Mouse (Mus musculus): Measurements from ENCODE around the gene Abtb2. TPM values are rescaled to one million over a fixed set of nuclear protein-coding genes. Genes with fewer than 3 reads are reported as not detected.
A peak's percentile ranks its signal among the peaks of the same experiment; 100 is the strongest.

The Abtb2 gene
- polyA plus RNA-seq, 1 experiment = 16.0 TPM

- no peak for TF ChIP-seq POLR2A (IDR thresholded peaks at IDR 0.05; ENCODE audit: borderline replicate concordance, insufficient read depth, low read length)
- no peak for TF ChIP-seq CTCF (IDR thresholded peaks at IDR 0.05; ENCODE audit: borderline replicate concordance, insufficient read depth, low read depth, low read length)
- Histone ChIP-seq H3K27me3 (ENCODE audit: control insufficient read depth, insufficient read depth, low read length) (no peaks in the 10 kb centered on the region), H3K27ac (ENCODE audit: insufficient read depth, low read length) (no peak overlapping the region), H3K4me1 (ENCODE audit: control insufficient read depth, insufficient read depth, low read length) (peaks cover 17% of the 10 kb centered on the region), H3K4me3 (replicated peaks; ENCODE audit: insufficient read depth, low read depth, low read length) (no peak overlapping the region)
- DNase-seq = no peak
Measured at GRCm38 (mm10) chr2:103687888-103688287, 121.8 kb downstream of the Abtb2 start.

- WGBS = 12% methylated on average over 6 of the region's 6 CpGs
- Histone ChIP-seq H3K27me3 (ENCODE audit: control insufficient read depth, insufficient read depth, low read length) (no peaks in the 10 kb centered on the region), H3K4me3 (replicated peaks; ENCODE audit: insufficient read depth, low read depth, low read length) (no peak overlapping the region), H3K4me1 (ENCODE audit: control insufficient read depth, insufficient read depth, low read length) (peaks cover 17% of the 10 kb centered on the region), H3K27ac (ENCODE audit: insufficient read depth, low read length) (no peak overlapping the region)
- DNase-seq = peak; percentile 48 to 66
- no peak for TF ChIP-seq POLR2A (IDR thresholded peaks at IDR 0.05; ENCODE audit: borderline replicate concordance, insufficient read depth, low read length)
- TF ChIP-seq CTCF (IDR thresholded peaks at IDR 0.05; ENCODE audit: borderline replicate concordance, insufficient read depth, low read depth, low read length) = no peak
Measured at GRCm38 (mm10) chr2:103690425-103690824, 124.3 kb downstream of the Abtb2 start.

- TF ChIP-seq CTCF (IDR thresholded peaks at IDR 0.05; ENCODE audit: borderline replicate concordance, insufficient read depth, low read depth, low read length) (no peak), POLR2A (IDR thresholded peaks at IDR 0.05; ENCODE audit: borderline replicate concordance, insufficient read depth, low read length) (no peak)
- no peak overlapping the region for H3K4me3 ChIP-seq (replicated peaks; ENCODE audit: insufficient read depth, low read depth, low read length)
- no peaks in the 10 kb centered on the region for H3K27me3 ChIP-seq (ENCODE audit: control insufficient read depth, insufficient read depth, low read length)
- peaks cover 17% of the 10 kb centered on the region for H3K4me1 ChIP-seq (ENCODE audit: control insufficient read depth, insufficient read depth, low read length)
- WGBS = 52% methylated on average over 5 of the region's 5 CpGs
- no peak for DNase-seq
- H3K27ac ChIP-seq (ENCODE audit: insufficient read depth, low read length) = no peak overlapping the region
Measured at GRCm38 (mm10) chr2:103690828-103691227, 124.7 kb downstream of the Abtb2 start.

GRCm38 (mm10) chr2:103691278-103691677 lies 125.2 kb downstream of the Abtb2 start:
- DNase-seq = no peak
- no peak for TF ChIP-seq CTCF (IDR thresholded peaks at IDR 0.05; ENCODE audit: borderline replicate concordance, insufficient read depth, low read depth, low read length)
- no peak for TF ChIP-seq POLR2A (IDR thresholded peaks at IDR 0.05; ENCODE audit: borderline replicate concordance, insufficient read depth, low read length)
- Histone ChIP-seq H3K4me1 (ENCODE audit: control insufficient read depth, insufficient read depth, low read length) (peaks cover 17% of the 10 kb centered on the region), H3K27ac (ENCODE audit: insufficient read depth, low read length) (no peak overlapping the region), H3K27me3 (ENCODE audit: control insufficient read depth, insufficient read depth, low read length) (no peaks in the 10 kb centered on the region), H3K4me3 (replicated peaks; ENCODE audit: insufficient read depth, low read depth, low read length) (no peak overlapping the region)
- 78% methylated on average over 1 of the region's 1 CpGs for WGBS

GRCm38 (mm10) chr2:103692810-103693209 lies 126.7 kb downstream of the Abtb2 start:
- Histone ChIP-seq H3K27ac (ENCODE audit: insufficient read depth, low read length) (no peak overlapping the region), H3K4me3 (replicated peaks; ENCODE audit: insufficient read depth, low read depth, low read length) (no peak overlapping the region), H3K4me1 (ENCODE audit: control insufficient read depth, insufficient read depth, low read length) (peaks cover 13% of the 10 kb centered on the region; the same call in 1 of the 2 replicates), H3K27me3 (ENCODE audit: control insufficient read depth, insufficient read depth, low read length) (no peaks in the 10 kb centered on the region)
- 100% methylated on average over 1 of the region's 1 CpGs for WGBS
- TF ChIP-seq CTCF (IDR thresholded peaks at IDR 0.05; ENCODE audit: borderline replicate concordance, insufficient read depth, low read depth, low read length) (no peak), POLR2A (IDR thresholded peaks at IDR 0.05; ENCODE audit: borderline replicate concordance, insufficient read depth, low read length) (no peak)
- no peak for DNase-seq

GRCm38 (mm10) chr2:103694777-103695563 lies 128.9 kb downstream of the Abtb2 start:
- 79% methylated on average over 4 of the region's 4 CpGs for WGBS
- DNase-seq = no peak
- Histone ChIP-seq H3K4me1 (ENCODE audit: control insufficient read depth, insufficient read depth, low read length) (peaks cover 13% of the 10 kb centered on the region; the same call in 1 of the 2 replicates), H3K4me3 (replicated peaks; ENCODE audit: insufficient read depth, low read depth, low read length) (no peak overlapping the region), H3K27me3 (ENCODE audit: control insufficient read depth, insufficient read depth, low read length) (no peaks in the 10 kb centered on the region), H3K27ac (ENCODE audit: insufficient read depth, low read length) (no peak overlapping the region)
- no peak for TF ChIP-seq CTCF (IDR thresholded peaks at IDR 0.05; ENCODE audit: borderline replicate concordance, insufficient read depth, low read depth, low read length)

- 77% methylated on average over 3 of the region's 3 CpGs for WGBS
- TF ChIP-seq CTCF (IDR thresholded peaks at IDR 0.05; ENCODE audit: borderline replicate concordance, insufficient read depth, low read depth, low read length) (no peak), POLR2A (IDR thresholded peaks at IDR 0.05; ENCODE audit: borderline replicate concordance, insufficient read depth, low read length) (no peak)
- no peak for DNase-seq
- Histone ChIP-seq H3K4me3 (replicated peaks; ENCODE audit: insufficient read depth, low read depth, low read length) (no peak overlapping the region), H3K27me3 (ENCODE audit: control insufficient read depth, insufficient read depth, low read length) (no peaks in the 10 kb centered on the region), H3K27ac (ENCODE audit: insufficient read depth, low read length) (no peak overlapping the region), H3K4me1 (ENCODE audit: control insufficient read depth, insufficient read depth, low read length) (peaks cover 3% of the 10 kb centered on the region; the same call in 1 of the 2 replicates)
Measured at GRCm38 (mm10) chr2:103696177-103696576, 130.1 kb downstream of the Abtb2 start.

GRCm38 (mm10) chr2:103700514-103700913 lies 134.4 kb downstream of the Abtb2 start:
- no peak for TF ChIP-seq POLR2A (IDR thresholded peaks at IDR 0.05; ENCODE audit: borderline replicate concordance, insufficient read depth, low read length)
- TF ChIP-seq CTCF (IDR thresholded peaks at IDR 0.05; ENCODE audit: borderline replicate concordance, insufficient read depth, low read depth, low read length) = no peak
- Histone ChIP-seq H3K4me3 (replicated peaks; ENCODE audit: insufficient read depth, low read depth, low read length) (no peak overlapping the region), H3K4me1 (ENCODE audit: control insufficient read depth, insufficient read depth, low read length) (no peaks in the 10 kb centered on the region; the same call in 1 of the 2 replicates), H3K27ac (ENCODE audit: insufficient read depth, low read length) (no peak overlapping the region), H3K27me3 (ENCODE audit: control insufficient read depth, insufficient read depth, low read length) (no peaks in the 10 kb centered on the region)
- DNase-seq = no peak
- 80% methylated on average over 12 of the region's 12 CpGs for WGBS

Measured in cerebellum, adult 2 months (tissue).